ENCODE assay signal across 32 mouse cellular contexts in genomic region chr8:111075926-111076325, GRCm38 (mm10). TPM values are rescaled to one million over a fixed set of nuclear protein-coding genes. Genes with fewer than 3 reads are reported as not detected.
DNase-seq lines count a peak whose midpoint lies in the region; ATAC-seq and TF ChIP-seq lines count a peak whose summit lies in the region.
"Had no signal": no experiment of that assay in that cellular context is flagged by ENCODE, and none has a peak within 500 bp of the region (broad histone marks: within the 10 kb centered on the region; RNA-seq: fewer than 3 reads in every experiment).

No protein-coding gene starts in this region.

- no peaks in the 10 kb centered on the region for H3K27me3 ChIP-seq in forebrain, postnatal 0 days (ENCODE audit: insufficient read depth, low read length)
- H3K27me3 ChIP-seq in hindbrain, embryonic 11.5 days (ENCODE audit: control insufficient read depth, insufficient read depth, low read length), result no peaks in the 10 kb centered on the region
- H3K27me3 ChIP-seq: embryonic facial prominence, embryonic 13.5 days; forebrain, embryonic 12.5 days; intestine, embryonic 15.5 days; liver, embryonic 13.5 days; lung, embryonic 15.5 days had no signal

- H3K36me3 ChIP-seq in forebrain, postnatal 0 days (ENCODE audit: insufficient read depth), result no peaks in the 10 kb centered on the region
- no peaks in the 10 kb centered on the region for H3K36me3 ChIP-seq in hindbrain, embryonic 11.5 days (ENCODE audit: control insufficient read depth, insufficient read depth, low read length)
- H3K36me3 ChIP-seq: embryonic facial prominence, embryonic 13.5 days; forebrain, embryonic 12.5 days; intestine, embryonic 15.5 days; liver, embryonic 13.5 days; lung, embryonic 15.5 days had no signal

- H3K4me3 ChIP-seq in forebrain, postnatal 0 days (ENCODE audit: low read depth, low read length), result no peak overlapping the region
- no peak overlapping the region for H3K4me3 ChIP-seq in hindbrain, embryonic 11.5 days (ENCODE audit: low read depth, low read length)
- H3K4me3 ChIP-seq: embryonic facial prominence, embryonic 13.5 days; erythroblast, embryonic 14.5 days; forebrain, embryonic 12.5 days; intestine, embryonic 15.5 days; liver, embryonic 13.5 days; lung, embryonic 15.5 days had no signal

- TF ChIP-seq CTCF in forebrain, postnatal 0 days (IDR thresholded peaks at IDR 0.05; ENCODE audit: low read depth), result no peak

- H3K4me2 ChIP-seq in forebrain, postnatal 0 days (ENCODE audit: low read depth), result no peak overlapping the region
- H3K4me2 ChIP-seq in hindbrain, embryonic 11.5 days (replicated peaks; ENCODE audit: low read depth, low read length), result no peak overlapping the region
- H3K4me2 ChIP-seq: embryonic facial prominence, embryonic 13.5 days; forebrain, embryonic 12.5 days; heart, embryonic 11.5 days; intestine, embryonic 15.5 days; liver, embryonic 13.5 days; lung, embryonic 15.5 days; midbrain, embryonic 11.5 days had no signal

- 71% methylated on average over 3 of the region's 3 CpGs for WGBS in forebrain, postnatal 0 days
- 77% methylated on average over 3 of the region's 3 CpGs for WGBS in hindbrain, embryonic 11.5 days

- H3K4me1 ChIP-seq in forebrain, postnatal 0 days (ENCODE audit: insufficient read depth), result no peaks in the 10 kb centered on the region
- peaks cover 4% of the 10 kb centered on the region; the same call in 1 of the 2 replicates for H3K4me1 ChIP-seq in hindbrain, embryonic 11.5 days (replicated peaks; ENCODE audit: control insufficient read depth, insufficient read depth, low read length)
- H3K4me1 ChIP-seq: embryonic facial prominence, embryonic 13.5 days; lung, embryonic 15.5 days had no signal

- no peaks in the 10 kb centered on the region for H3K9me3 ChIP-seq in forebrain, postnatal 0 days (ENCODE audit: low read length)
- no peaks in the 10 kb centered on the region for H3K9me3 ChIP-seq in hindbrain, embryonic 11.5 days (ENCODE audit: control insufficient read depth, low read length)
- H3K9me3 ChIP-seq: embryonic facial prominence, embryonic 13.5 days; forebrain, embryonic 12.5 days; intestine, embryonic 15.5 days; lung, embryonic 15.5 days had no signal

- no peak overlapping the region for H3K27ac ChIP-seq in forebrain, postnatal 0 days (ENCODE audit: low read depth, low read length)
- H3K27ac ChIP-seq in hindbrain, embryonic 11.5 days (ENCODE audit: low read depth, low read length), result no peak overlapping the region
- H3K27ac ChIP-seq: embryonic facial prominence, embryonic 13.5 days; forebrain, embryonic 12.5 days; intestine, embryonic 15.5 days; liver, embryonic 13.5 days; lung, embryonic 15.5 days; macrophage; stomach, postnatal 0 days had no signal

- H3K9ac ChIP-seq in forebrain, postnatal 0 days, result no peak overlapping the region
- no peak overlapping the region for H3K9ac ChIP-seq in hindbrain, embryonic 11.5 days (ENCODE audit: low read depth, low read length)
- H3K9ac ChIP-seq: embryonic facial prominence, embryonic 13.5 days; forebrain, embryonic 12.5 days; intestine, embryonic 15.5 days; liver, embryonic 13.5 days; lung, embryonic 15.5 days had no signal

- DNase-seq in layer of hippocampus, adult 18-20 months (ENCODE audit: low spot score in 2 of 2), result peak; percentile 63 to 88
- no peak for DNase-seq in layer of hippocampus, adult 9-10 months (ENCODE audit: low spot score)
- peak; percentile 73 for DNase-seq in brain, adult 2 months (ENCODE audit: low read depth, low spot score)
- DNase-seq in layer of hippocampus, adult 8-10 months (ENCODE audit: low spot score in 2 of 2), result peak; percentile 70 to 79
- DNase-seq in right cerebral cortex, adult 2 months (ENCODE audit: low spot score in 2 of 2), result peak; percentile 61 to 80
- DNase-seq in forebrain, postnatal 0 days, result no peak
- DNase-seq in hindbrain, embryonic 11.5 days (ENCODE audit: low spot score), result no peak
- DNase-seq: adrenal gland, postnatal 14 days; cerebellum, adult 8-10 months; cerebellum, postnatal 36 days; embryo, embryonic 11 days; gastrocnemius, postnatal 14 days; heart, adult 11 months; kidney, adult 8-10 months; kidney, postnatal 14 days; liver, embryonic 13.5 days had no signal

- no peak for ATAC-seq in forebrain, postnatal 0 days
- ATAC-seq in hindbrain, embryonic 11.5 days (ENCODE audit: low FRiP score), result no peak
- ATAC-seq: CD4-positive, CD25-positive, alpha-beta regulatory T cell, adult 4 months; hindbrain, embryonic 16.5 days; intestine, embryonic 15.5 days had no signal

RNA-seq across cellular contexts. Expression of gene Clec18a, which starts 16.3 kb away (rescaled TPM):
- total RNA-seq in layer of hippocampus, adult 18-20 months (2021), result 1 to 10 TPM; 1.6 to 2.2 TPM
- total RNA-seq in layer of hippocampus, adult 8-10 months (2022), result 1 to 10 TPM; 1.2 to 2.4 (median 1.5) TPM
- total RNA-seq in forebrain, postnatal 0 days (2014; rRNA removed), result 0.33 and 0.38 TPM in 2 replicates
- polyA plus RNA-seq in forebrain, postnatal 0 days (2015; fragmentation: Nextera tagmentation; extraction: Ambion mirVana), result 0.42 and 0.54 TPM in 2 replicates
- polyA plus RNA-seq in hindbrain, embryonic 11.5 days (2014; fragmentation: Nextera tagmentation; extraction: Ambion mirVana), result 0.52 and 0.88 TPM in 2 replicates
- total RNA-seq: adrenal gland, postnatal 14 days; hematopoietic stem cell, adult 5-6 weeks; neutrophil, adult 5-6 weeks had no signal
- polyA plus RNA-seq: CD4-positive, CD25-positive, alpha-beta regulatory T cell, adult 4 months; erythroblast, embryonic 14.5 days; heart, embryonic 11.5 days; liver, embryonic 13.5 days; macrophage; small intestine, adult 2 months; stomach, postnatal 0 days had no signal

RNA-seq across cellular contexts. Expression of gene Pdpr, which starts 18.5 kb away (rescaled TPM):
- 10 to 100 TPM; 24.3 to 27.0 TPM for total RNA-seq in layer of hippocampus, adult 18-20 months (2021)
- 10 to 100 TPM; 27.6 to 30.4 (median 29.8) TPM for total RNA-seq in layer of hippocampus, adult 8-10 months (2022)
- 27.5 and 31.5 TPM in 2 replicates for total RNA-seq in forebrain, postnatal 0 days (2014; rRNA removed)
- polyA plus RNA-seq in forebrain, postnatal 0 days (2015; fragmentation: Nextera tagmentation; extraction: Ambion mirVana), result 5.8 and 9.3 TPM in 2 replicates
- 5.2 and 6.4 TPM in 2 replicates for polyA plus RNA-seq in hindbrain, embryonic 11.5 days (2014; fragmentation: Nextera tagmentation; extraction: Ambion mirVana)

RNA-seq across cellular contexts. Expression of gene Exosc6, which starts 19.8 kb away (rescaled TPM):
- total RNA-seq in layer of hippocampus, adult 18-20 months (2021), result not detected
- total RNA-seq in layer of hippocampus, adult 8-10 months (2022), result not detected
- total RNA-seq in forebrain, postnatal 0 days (2014; rRNA removed), result 2.8 TPM in 1 of 2 replicates, not detected in the other
- polyA plus RNA-seq in forebrain, postnatal 0 days (2015; fragmentation: Nextera tagmentation; extraction: Ambion mirVana), result not detected in 2 replicates
- 15.0 and 21.6 TPM in 2 replicates for polyA plus RNA-seq in hindbrain, embryonic 11.5 days (2014; fragmentation: Nextera tagmentation; extraction: Ambion mirVana)
- total RNA-seq: adrenal gland, postnatal 14 days; gastrocnemius, postnatal 14 days; left cerebral cortex, adult 8-10 months had no signal
- polyA plus RNA-seq: brain, embryonic 14.5 days; CD4-positive, CD25-positive, alpha-beta regulatory T cell, adult 4 months; hindbrain, embryonic 16.5 days; macrophage had no signal

RNA-seq across cellular contexts. Expression of gene Aars, which starts 43.0 kb away (rescaled TPM):
- total RNA-seq in layer of hippocampus, adult 18-20 months (2021), result 10 to 100 TPM; 82.2 to 91.4 TPM
- total RNA-seq in layer of hippocampus, adult 8-10 months (2022), result 10 to 100 TPM; 78.6 to 89.6 (median 84.8) TPM
- 79.3 and 106 TPM in 2 replicates for total RNA-seq in forebrain, postnatal 0 days (2014; rRNA removed)
- polyA plus RNA-seq in forebrain, postnatal 0 days (2015; fragmentation: Nextera tagmentation; extraction: Ambion mirVana), result 67.4 and 74.5 TPM in 2 replicates
- polyA plus RNA-seq in hindbrain, embryonic 11.5 days (2014; fragmentation: Nextera tagmentation; extraction: Ambion mirVana), result 64.5 and 74.6 TPM in 2 replicates

RNA-seq across cellular contexts. Expression of gene Ddx19b, which starts 44.4 kb away (rescaled TPM):
- 10 to 100 TPM; 15.6 to 17.7 TPM for total RNA-seq in layer of hippocampus, adult 18-20 months (2021)
- total RNA-seq in layer of hippocampus, adult 8-10 months (2022), result 10 to 100 TPM; 15.9 to 20.4 (median 16.6) TPM
- total RNA-seq in forebrain, postnatal 0 days (2014; rRNA removed), result 12.5 and 16.8 TPM in 2 replicates
- polyA plus RNA-seq in forebrain, postnatal 0 days (2015; fragmentation: Nextera tagmentation; extraction: Ambion mirVana), result 4.9 and 5.5 TPM in 2 replicates
- polyA plus RNA-seq in hindbrain, embryonic 11.5 days (2014; fragmentation: Nextera tagmentation; extraction: Ambion mirVana), result 6.0 and 7.2 TPM in 2 replicates

Comparison
In these comparisons a context has a peak if more than half of its experiments do, and no peak if none do; other contexts are left out.
1. DNase-seq: peak in layer of hippocampus, adult 18-20 months (2 of 2), brain, adult 2 months (single experiment), layer of hippocampus, adult 8-10 months (2 of 2) and right cerebral cortex, adult 2 months (2 of 2); none in layer of hippocampus, adult 9-10 months (single experiment), forebrain, postnatal 0 days (single experiment) and hindbrain, embryonic 11.5 days (single experiment).